In genomic region chr11:5290691-5291090, GRCm38 (mm10) we compare ENCODE assay signal across 8 mouse cellular contexts. TPM values are rescaled to one million over a fixed set of nuclear protein-coding genes. Genes with fewer than 3 reads are reported as not detected.
DNase-seq lines count a peak whose midpoint lies in the region; ATAC-seq lines count a peak whose summit lies in the region.
"Had no signal": no experiment of that assay in that cellular context is flagged by ENCODE, and none has a peak within 500 bp of the region (broad histone marks: within the 10 kb centered on the region; RNA-seq: fewer than 3 reads in every experiment).

No protein-coding gene starts in this region.

- no peaks in the 10 kb centered on the region for H3K9me3 ChIP-seq in neural tube, embryonic 15.5 days (replicated peaks)
- no peaks in the 10 kb centered on the region for H3K9me3 ChIP-seq in kidney, embryonic 16.5 days (ENCODE audit: low read length)
- H3K9me3 ChIP-seq: heart, embryonic 13.5 days had no signal

- peaks cover 14% of the 10 kb centered on the region for H3K4me1 ChIP-seq in neural tube, embryonic 15.5 days
- peaks cover 24% of the 10 kb centered on the region for H3K4me1 ChIP-seq in kidney, embryonic 16.5 days (ENCODE audit: insufficient read depth, low read length)

- no peaks in the 10 kb centered on the region for H3K27me3 ChIP-seq in neural tube, embryonic 15.5 days (replicated peaks)
- no peaks in the 10 kb centered on the region for H3K27me3 ChIP-seq in kidney, embryonic 16.5 days (ENCODE audit: insufficient read depth, low read length)
- H3K27me3 ChIP-seq: heart, embryonic 13.5 days had no signal

- no peak overlapping the region for H3K4me3 ChIP-seq in neural tube, embryonic 15.5 days (replicated peaks)
- no peak overlapping the region for H3K4me3 ChIP-seq in kidney, embryonic 16.5 days (ENCODE audit: low read length)
- H3K4me3 ChIP-seq: heart, embryonic 13.5 days had no signal

- 26% methylated on average over 5 of the region's 5 CpGs for WGBS in neural tube, embryonic 15.5 days
- WGBS in kidney, embryonic 16.5 days: 19% methylated on average over 5 of the region's 5 CpGs

- H3K27ac ChIP-seq in neural tube, embryonic 15.5 days (replicated peaks): no peak overlapping the region
- 0 out of 2 replicates have a peak overlapping the region, but pooled peaks have one; percentile 47 for H3K27ac ChIP-seq in kidney, embryonic 16.5 days (ENCODE audit: low read length)
- H3K27ac ChIP-seq: heart, embryonic 13.5 days had no signal

- peaks cover 10% of the 10 kb centered on the region; the same call in 1 of the 2 replicates for H3K36me3 ChIP-seq in neural tube, embryonic 15.5 days
- peaks cover 16% of the 10 kb centered on the region for H3K36me3 ChIP-seq in kidney, embryonic 16.5 days (ENCODE audit: insufficient read depth, low read length)

- H3K9ac ChIP-seq in neural tube, embryonic 15.5 days (replicated peaks): no peak overlapping the region
- H3K9ac ChIP-seq in kidney, embryonic 16.5 days (replicated peaks; ENCODE audit: low read length): no peak overlapping the region

- no peak overlapping the region for H3K4me2 ChIP-seq in neural tube, embryonic 15.5 days
- no peak overlapping the region for H3K4me2 ChIP-seq in kidney, embryonic 16.5 days (replicated peaks; ENCODE audit: low read depth, low read length)
- H3K4me2 ChIP-seq: heart, embryonic 13.5 days had no signal

- no peak for ATAC-seq in neural tube, embryonic 15.5 days (ENCODE audit: low FRiP score)
- no peak; the same call in 1 of the 2 replicates for ATAC-seq in kidney, embryonic 16.5 days (ENCODE audit: low FRiP score, low TSS enrichment)

- peak; percentile 61 for DNase-seq in neural tube, embryonic 10.5 days (ENCODE audit: extremely low spot score, low spot score)
- peak; percentile 66 to 71 for DNase-seq in adrenal gland, adult 18-20 months (ENCODE audit: low spot score in 2 of 2)
- peak; percentile 84 for DNase-seq in embryo, embryonic 10.5 days (ENCODE audit: low spot score)
- DNase-seq in lung, postnatal 10 days: peak; percentile 74
- DNase-seq in right cerebral cortex, postnatal 25 days: peak; percentile 50

RNA-seq across cellular contexts. Expression of gene Kremen1, which starts 29.3 kb away (rescaled TPM):
- polyA plus RNA-seq in neural tube, embryonic 15.5 days (2015; fragmentation: Nextera tagmentation; extraction: Ambion mirVana): 5.7 and 10.2 TPM in 2 replicates
- total RNA-seq in adrenal gland, adult 18-20 months (2021): 10 to 100 TPM; 17.2 to 19.1 TPM
- polyA plus RNA-seq in kidney, embryonic 16.5 days (2015; fragmentation: Nextera tagmentation; extraction: Ambion mirVana): 25.9 and 27.5 TPM in 2 replicates
